Mouse (Mus musculus) yolk sac, embryonic 10.5 days (tissue): ENCODE results near the gene Abhd5.
"Not testable (repeated sequence)": the region's sequence is repeated elsewhere in the genome, so short reads cannot be mapped to it uniquely, and the experiment has no call there.

Experiments
- DNase-seq: peaks from one replicate; pipeline ENCODE4 v3.0.0-alpha.2; 2017; ENCODE audit warnings: low spot score

Abhd5 gene

GRCm38 (mm10) chr9:122351303-122352024, at the start of gene Abhd5:
Gene Abhd5, plus strand, starts transcription at chr9:122351608.
- DNase-seq = peak; percentile 93

DNA sequence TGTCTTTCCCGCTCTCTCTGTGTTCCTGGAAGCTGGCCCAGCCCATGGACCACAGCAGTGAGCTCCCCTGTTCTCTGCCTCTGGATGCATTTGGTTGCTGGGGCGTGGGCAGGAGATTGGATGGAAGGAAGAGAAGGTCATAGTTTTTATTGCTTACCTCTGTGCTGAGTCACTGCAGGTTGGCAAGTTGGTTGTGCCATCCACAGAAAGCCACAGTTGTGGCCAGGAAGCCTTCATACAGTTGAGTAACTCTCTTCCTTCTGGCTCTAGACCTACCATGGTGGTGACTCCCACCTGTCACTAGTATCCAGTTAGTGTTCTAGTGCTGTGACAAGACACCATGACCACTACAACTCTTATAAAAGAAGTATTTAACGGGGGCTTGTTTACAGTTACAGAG, 46.1 kb upstream of the Abhd5 start:
- no peak for DNase-seq

DNA sequence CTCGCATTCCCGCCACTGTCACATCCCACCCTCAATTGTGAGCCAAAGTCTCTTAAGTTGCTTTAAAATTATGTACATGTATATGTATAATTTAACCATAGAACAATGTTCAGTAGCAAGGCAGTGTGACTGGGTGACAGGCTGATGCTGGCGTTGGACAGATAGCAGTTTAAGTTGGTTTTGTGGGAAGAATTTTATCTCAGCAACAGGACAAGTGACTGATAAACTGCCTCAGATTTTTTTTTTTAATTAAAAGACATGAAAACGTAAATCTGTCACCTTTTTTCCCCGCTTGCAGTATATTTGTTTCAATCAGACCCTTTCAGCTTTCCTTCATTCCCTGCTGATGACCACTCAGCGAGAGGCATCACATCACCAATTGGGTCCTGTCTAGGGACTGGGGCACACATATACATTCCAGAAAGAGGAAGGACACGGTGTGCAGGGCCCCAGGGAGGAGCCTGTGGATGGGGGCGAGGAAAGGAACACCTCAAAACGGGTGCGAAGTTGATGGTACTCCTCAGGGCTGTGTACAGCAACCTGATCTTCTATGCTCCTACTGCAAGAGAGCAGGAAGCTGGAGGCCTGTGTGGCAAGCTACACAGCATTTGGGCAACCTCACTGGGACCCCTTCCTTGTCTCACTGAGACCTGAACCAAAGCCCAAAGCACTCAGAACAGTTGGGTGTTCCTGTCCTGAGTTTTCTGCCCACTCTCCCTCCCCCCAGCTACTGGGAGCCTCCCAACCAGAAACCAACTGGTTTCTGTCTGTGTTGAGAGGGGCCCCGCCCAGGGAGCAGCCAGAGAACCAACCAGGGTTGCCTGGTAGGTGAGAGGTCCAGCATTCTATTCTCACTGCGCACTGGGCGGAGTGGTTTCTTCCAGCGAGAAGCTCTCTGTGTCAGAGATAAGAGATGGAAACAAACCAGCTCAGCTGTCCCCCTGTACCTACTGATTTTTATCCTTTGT, 42.1 kb upstream of the Abhd5 start:
- no peak for DNase-seq

DNA sequence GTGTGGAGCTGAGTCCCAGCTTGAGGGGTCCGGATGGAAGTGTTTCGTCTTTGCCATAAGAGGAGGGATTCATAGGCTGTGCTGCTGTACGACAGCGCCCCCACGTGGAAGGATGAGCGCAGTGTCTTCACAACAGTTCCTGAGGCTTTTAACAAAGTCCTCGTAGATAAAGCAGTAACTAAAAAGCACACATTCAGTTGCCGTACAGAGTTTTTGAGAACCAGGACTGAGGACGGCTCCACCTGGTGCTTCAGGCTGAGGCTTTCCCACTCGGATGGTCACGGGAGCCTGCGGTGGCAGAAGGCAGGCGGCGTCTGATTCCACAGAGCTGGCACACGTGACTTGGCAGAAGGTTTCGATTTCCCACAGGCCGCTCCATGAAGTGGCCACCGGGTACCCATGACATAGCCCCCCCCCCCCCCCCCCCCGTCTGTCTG, 40.8 kb upstream of the Abhd5 start:
- DNase-seq = peak; percentile 86

DNA sequence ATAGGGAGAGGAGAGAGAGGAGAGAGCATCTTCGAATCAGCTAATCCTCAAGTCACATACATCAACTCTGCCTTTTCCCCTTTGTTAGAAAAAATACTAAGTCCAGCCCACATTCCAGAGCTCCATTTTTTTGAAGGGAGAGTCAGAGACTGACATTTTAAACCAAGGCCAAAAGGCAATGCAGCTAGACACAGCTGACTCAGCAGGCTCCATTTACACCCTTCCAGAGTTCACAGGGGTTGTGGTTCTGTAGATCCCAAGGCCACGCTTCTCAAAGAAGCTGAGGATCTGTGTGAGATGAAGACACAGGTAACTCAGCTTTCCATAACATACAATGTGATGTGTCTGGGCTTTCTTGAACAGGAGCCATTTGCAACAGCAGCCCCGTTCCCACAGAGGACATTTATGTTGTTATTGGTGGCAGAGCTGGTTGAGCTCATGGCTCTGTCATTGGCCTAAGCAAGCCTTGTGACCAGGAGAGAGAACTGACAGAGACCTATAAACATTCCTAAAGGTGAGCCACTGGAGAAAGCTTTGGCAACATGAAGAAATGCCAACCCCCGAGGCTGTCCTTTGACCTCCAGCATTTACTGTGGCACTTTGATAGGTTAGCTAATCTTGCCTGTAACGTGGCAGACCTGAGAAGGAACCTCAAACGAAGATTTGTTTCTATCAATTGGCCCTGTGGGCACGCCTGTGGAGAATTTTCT, 40.2 kb upstream of the Abhd5 start:
- DNase-seq = peak; percentile 81

- no peak for DNase-seq
Measured at GRCm38 (mm10) chr9:122312296-122312990, 39.0 kb upstream of the Abhd5 start.

DNA sequence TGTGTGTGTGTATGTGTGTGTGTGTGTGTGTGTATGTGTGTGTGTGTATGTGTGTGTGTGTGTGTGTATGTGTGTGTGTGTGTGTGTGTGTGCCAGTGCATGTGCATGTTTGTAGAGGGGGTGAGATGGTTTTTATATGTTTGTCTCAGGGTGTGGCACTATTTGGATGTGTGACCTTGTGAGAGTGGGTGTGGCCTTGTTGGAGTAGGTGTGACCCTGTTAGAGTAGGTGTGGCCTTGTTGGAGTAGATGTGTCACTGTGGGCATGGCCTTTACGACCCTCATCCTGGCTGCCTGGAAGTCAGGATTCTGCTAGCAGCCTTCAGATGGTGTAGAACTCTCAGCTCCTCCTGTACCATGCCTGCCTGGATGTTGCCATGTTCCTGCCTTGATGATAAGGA, 38.3 kb upstream of the Abhd5 start:
- not testable (repeated sequence) for DNase-seq

GRCm38 (mm10) chr9:122314386-122314785, 37.0 kb upstream of the Abhd5 start:
- DNase-seq = no peak

- DNase-seq = peak; percentile 30
Measured at GRCm38 (mm10) chr9:122314942-122315341, 36.5 kb upstream of the Abhd5 start.

DNA sequence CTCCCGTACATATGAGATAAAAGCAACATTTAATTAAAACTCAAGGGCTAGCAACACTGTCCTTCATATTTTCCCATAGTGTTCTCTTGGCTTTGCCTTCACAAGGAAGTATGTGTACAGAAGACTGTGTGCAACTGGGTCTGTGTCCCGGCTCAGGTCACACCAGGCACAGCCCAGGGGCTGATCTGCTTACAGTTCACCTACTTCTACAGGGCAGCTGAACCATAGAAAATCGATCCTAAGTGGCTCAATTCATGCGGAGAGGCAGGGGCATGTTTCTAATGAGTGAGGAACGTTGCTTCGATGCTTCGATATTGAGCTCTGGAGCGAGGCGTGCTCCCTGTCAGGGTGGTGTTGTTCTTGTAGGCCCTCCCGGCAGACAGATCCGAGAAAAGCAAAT, 35.9 kb upstream of the Abhd5 start:
- DNase-seq = no peak

DNA sequence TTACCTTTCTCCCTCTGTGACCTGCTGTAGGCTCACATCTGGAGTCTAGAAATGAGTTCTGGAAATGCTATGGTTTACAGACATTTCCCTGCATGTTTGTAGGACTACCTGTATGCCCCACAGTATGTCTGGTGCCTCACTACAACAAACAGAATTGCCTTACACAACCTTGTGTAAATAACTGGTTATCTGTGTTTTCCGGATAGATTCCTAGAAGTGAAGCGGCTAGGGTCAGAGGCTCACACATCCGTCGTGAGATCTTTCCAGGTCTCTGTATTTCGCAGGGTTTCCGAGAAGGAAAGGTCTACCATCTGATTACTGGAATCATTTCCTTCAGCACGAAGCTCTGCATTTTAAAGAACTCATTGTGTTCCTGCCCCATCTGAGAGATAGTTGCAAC, 34.8 kb upstream of the Abhd5 start:
- peak; percentile 66 for DNase-seq

DNA sequence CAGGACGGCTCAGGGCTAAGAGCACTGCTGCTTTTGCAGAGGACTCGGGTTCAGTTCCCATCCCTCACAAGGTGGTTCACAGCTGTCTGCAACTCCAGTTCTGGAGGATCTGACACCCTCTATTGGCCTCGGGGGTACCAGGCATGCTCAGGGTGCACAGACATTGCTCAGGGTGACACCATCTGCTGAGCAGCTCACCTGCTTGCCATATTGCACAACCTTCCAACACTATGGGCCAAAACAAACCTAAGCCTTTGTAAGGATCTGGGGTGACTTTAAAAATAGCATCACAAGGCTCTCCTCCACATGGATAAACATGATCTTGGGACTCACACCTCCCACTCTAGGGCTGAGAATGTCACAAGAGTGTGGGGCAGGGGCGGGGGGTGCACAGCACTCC, 30.8 kb upstream of the Abhd5 start:
- DNase-seq = no peak

DNA sequence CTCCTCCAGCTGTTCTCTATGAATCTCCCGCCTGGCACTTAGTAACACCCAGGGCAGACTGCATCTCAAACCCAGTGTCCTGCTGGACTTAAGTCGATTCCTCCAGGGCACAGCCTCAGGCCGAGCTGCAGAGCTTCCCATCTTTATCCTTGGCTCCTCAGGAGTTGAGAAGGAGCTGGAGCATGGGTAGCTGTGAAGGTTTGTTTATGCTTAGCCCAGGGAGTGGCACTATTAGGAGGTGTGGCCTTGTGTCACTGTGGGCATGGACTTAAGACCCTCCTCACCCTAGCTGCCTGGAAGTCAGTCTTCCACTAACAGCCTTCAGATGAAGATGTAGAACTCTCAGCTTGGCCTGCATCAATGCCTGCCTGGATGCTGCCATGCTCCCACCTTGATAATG, 29.1 kb upstream of the Abhd5 start:
- no peak for DNase-seq

- no peak for DNase-seq
Measured at GRCm38 (mm10) chr9:122325996-122326395, 25.4 kb upstream of the Abhd5 start.

GRCm38 (mm10) chr9:122328199-122328598, 23.2 kb upstream of the Abhd5 start:
- no peak for DNase-seq

DNA sequence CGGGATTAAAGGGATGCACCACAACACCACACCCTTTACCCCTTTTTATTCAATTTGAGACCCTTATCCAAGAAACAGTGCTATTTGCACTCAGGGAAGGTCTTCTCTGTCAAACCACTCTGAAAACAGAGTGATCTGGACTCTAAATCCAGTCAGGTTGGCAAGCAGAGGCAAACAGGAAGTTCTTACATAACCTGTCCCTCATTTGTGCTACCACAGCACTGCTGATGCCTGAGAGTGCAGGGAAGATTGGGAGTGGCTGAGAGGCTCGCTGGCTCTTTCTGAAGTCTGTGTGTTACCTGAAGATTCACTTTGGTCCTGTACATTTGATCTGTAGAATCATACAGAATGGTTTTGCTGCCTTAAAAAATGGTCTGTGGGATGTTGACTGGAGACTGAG, 14.7 kb upstream of the Abhd5 start:
- no peak for DNase-seq

GRCm38 (mm10) chr9:122337510-122337931, 13.9 kb upstream of the Abhd5 start:
- peak; percentile 58 for DNase-seq

DNA sequence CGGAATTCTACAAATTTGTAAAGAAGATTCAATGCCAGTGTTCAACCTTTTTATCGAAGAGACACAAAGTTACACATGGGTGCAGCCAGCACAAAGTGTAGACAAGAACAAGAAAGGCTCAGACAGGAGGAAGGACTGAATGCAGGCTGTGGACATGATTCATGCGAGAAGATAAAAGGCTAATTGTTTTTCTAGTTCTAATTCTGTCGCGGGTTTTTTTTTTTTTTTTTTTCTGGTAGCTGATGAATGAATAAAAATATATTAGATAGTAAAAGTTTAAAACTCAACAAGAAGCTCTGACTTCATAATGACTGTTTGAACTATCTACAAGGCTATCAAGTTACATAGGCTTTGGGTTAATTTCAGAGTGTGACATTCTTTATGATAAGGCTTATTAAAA, 11.4 kb upstream of the Abhd5 start:
- DNase-seq = no peak

DNA sequence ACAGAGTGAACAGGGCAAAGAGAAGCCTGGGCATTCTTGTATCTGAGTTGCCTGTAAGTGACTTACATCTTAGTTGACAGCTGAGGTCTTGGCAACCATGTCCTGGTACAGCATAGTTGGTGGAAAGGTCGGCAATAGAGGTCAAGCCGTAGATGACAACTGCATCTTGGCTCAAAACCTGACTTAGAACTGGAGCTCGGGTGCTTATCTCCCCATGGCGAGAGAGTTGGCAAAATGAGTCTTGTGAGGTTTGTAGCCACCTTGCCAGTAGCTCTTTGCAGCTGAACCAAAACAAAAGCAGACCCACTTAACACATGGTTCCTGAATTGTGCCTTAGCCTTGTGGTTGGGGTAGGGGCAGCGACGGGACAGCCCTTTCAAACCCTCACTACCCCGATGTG, 8.0 kb upstream of the Abhd5 start:
- DNase-seq = no peak

- DNase-seq = no peak
Measured at GRCm38 (mm10) chr9:122344560-122344959, 6.8 kb upstream of the Abhd5 start.

- no peak for DNase-seq
Measured at GRCm38 (mm10) chr9:122345291-122345690, 6.1 kb upstream of the Abhd5 start.

GRCm38 (mm10) chr9:122346059-122346458, 5.3 kb upstream of the Abhd5 start:
- no peak for DNase-seq
